Mouse (Mus musculus) gastrocnemius, postnatal 25 days (tissue): Measurements from ENCODE around the gene Spata5. TPM values are rescaled to one million over a fixed set of nuclear protein-coding genes. Genes with fewer than 3 reads are reported as not detected.
A peak's percentile ranks its signal among the peaks of the same experiment; 100 is the strongest.

Experiments used
- DNase-seq: peaks from one replicate; pipeline ENCODE4 v3.0.0; 2022
- long read RNA-seq, 2 experiments: library from polyadenylated mRNA; stranded (forward); transcript quantifications; one replicate each; pipeline ENCODE4 v2.0.0; 2021
- total RNA-seq, 2 experiments: library from RNA; stranded (reverse); gene quantifications; 1 replicate in 1 of 2; 2 replicates in 1 of 2; pipeline ENCODE4 v1.2.3; 2021

Gene Spata5
- total RNA-seq = 10 to 100 TPM in 1 of 2 experiments, 1 to 10 TPM in 1; 7.7 to 10.0 TPM
- long read RNA-seq, experiment 1, partial matches to known transcripts = 1 of 3 reads
- long read RNA-seq, experiment 1, other reads (novel, unspliced or antisense) = 0 of 3 reads
- long read RNA-seq, experiment 2, partial matches to known transcripts = 0 of 4 reads
- long read RNA-seq, experiment 2, other reads (novel, unspliced or antisense) = 2 of 4 reads

- DNase-seq = peak; percentile 99
Measured at GRCm38 (mm10) chr3:37419458-37419991, at the start of gene Spata5. TSS of gene Spata5 (plus strand) at chr3:37419896.

- no peak for DNase-seq
Measured at GRCm38 (mm10) chr3:37370407-37370806, 49.3 kb upstream of the Spata5 start.

GRCm38 (mm10) chr3:37373712-37374111, 46.0 kb upstream of the Spata5 start:
- no peak for DNase-seq

GRCm38 (mm10) chr3:37377926-37378325, 41.8 kb upstream of the Spata5 start:
- DNase-seq = no peak

- no peak for DNase-seq
Measured at GRCm38 (mm10) chr3:37378412-37378811, 41.3 kb upstream of the Spata5 start.

- no peak for DNase-seq
Measured at GRCm38 (mm10) chr3:37379201-37379600, 40.5 kb upstream of the Spata5 start.

- peak; percentile 91 for DNase-seq
Measured at GRCm38 (mm10) chr3:37379930-37380881, 39.5 kb upstream of the Spata5 start.

- DNase-seq = no peak
Measured at GRCm38 (mm10) chr3:37381457-37381856, 38.2 kb upstream of the Spata5 start.

GRCm38 (mm10) chr3:37383096-37383765, 36.5 kb upstream of the Spata5 start:
- no peak for DNase-seq

GRCm38 (mm10) chr3:37387310-37387709, 32.4 kb upstream of the Spata5 start:
- no peak for DNase-seq

GRCm38 (mm10) chr3:37396930-37397608, 22.6 kb upstream of the Spata5 start:
- DNase-seq = no peak

GRCm38 (mm10) chr3:37397646-37398045, 22.1 kb upstream of the Spata5 start:
- no peak for DNase-seq

GRCm38 (mm10) chr3:37398661-37399395, 20.9 kb upstream of the Spata5 start:
- peak; percentile 86 for DNase-seq

- peak; percentile 71 for DNase-seq
Measured at GRCm38 (mm10) chr3:37401729-37402610, 17.7 kb upstream of the Spata5 start.

GRCm38 (mm10) chr3:37407598-37407997, 12.1 kb upstream of the Spata5 start:
- DNase-seq = no peak

- no peak for DNase-seq
Measured at GRCm38 (mm10) chr3:37413446-37413845, 6.2 kb upstream of the Spata5 start.

- DNase-seq = peak; percentile 57
Measured at GRCm38 (mm10) chr3:37414413-37414960, 5.2 kb upstream of the Spata5 start.

GRCm38 (mm10) chr3:37418341-37418740, 1.4 kb upstream of the Spata5 start:
- DNase-seq = no peak

- no peak for DNase-seq
Measured at GRCm38 (mm10) chr3:37418961-37419457, 687 bp upstream of the Spata5 start.

- peak; percentile 85 for DNase-seq
Measured at GRCm38 (mm10) chr3:37420072-37420471, 376 bp downstream of the Spata5 start, which contains the start of gene Nudt6. TSS of gene Nudt6 (minus strand) at chr3:37420211.
